Mouse (Mus musculus) kidney, postnatal 10 days (tissue): ENCODE measurements around the gene Cfap97.
A peak's percentile ranks its signal among the peaks of the same experiment; 100 is the strongest.
"Not testable (repeated sequence)": the region's sequence is repeated elsewhere in the genome, so short reads cannot be mapped to it uniquely, and the experiment has no call there.

Experiments used
- DNase-seq: peaks from one replicate; pipeline ENCODE4 v3.0.0; 2021; ENCODE audit warnings: mixed read lengths

Gene Cfap97

DNA sequence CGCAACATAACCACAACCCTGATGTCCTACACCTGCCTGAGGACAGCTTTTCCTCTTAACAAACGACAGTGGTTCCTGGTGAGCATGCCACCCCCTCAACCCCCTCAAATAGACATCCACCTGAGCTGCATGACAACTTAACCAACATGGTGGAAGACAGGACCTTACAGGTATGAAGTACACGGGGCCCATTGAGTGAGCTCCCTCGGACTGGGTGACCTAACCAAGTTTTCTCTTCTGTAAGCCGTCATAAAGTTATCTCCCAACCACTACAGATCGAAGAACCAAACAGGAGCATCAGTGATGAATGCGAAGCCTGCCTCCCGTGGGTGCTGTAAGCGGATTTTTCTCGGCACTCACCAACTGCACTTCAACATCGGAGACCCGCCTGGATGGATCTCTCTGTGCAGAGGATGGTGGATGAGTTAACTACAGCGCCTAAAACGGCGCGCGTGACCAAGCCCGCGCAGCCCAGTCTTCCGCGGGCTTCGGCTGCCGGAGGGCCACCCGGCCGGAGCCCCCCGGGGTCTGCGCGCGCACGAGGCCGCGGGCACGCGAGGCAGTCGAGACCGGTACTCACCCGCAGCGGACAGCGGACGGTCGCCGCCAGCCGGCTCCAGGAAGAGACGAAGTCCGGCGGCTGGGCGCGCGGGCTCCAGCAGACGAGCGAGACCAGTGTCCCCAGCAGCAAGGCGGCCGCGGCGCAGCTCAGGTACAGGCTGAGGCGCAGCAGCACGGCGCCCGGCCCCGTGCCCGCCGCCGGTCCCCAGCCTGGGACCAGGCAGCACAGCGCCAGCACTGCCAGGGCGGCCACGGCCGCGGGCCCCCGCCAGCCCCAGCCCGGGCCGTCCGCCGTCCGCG is at the start of gene Cfap97:
TSS of gene Cfap97 (plus strand) at position 570 of the 861 bp plus-strand sequence.
- peak; percentile 78 for DNase-seq

DNA sequence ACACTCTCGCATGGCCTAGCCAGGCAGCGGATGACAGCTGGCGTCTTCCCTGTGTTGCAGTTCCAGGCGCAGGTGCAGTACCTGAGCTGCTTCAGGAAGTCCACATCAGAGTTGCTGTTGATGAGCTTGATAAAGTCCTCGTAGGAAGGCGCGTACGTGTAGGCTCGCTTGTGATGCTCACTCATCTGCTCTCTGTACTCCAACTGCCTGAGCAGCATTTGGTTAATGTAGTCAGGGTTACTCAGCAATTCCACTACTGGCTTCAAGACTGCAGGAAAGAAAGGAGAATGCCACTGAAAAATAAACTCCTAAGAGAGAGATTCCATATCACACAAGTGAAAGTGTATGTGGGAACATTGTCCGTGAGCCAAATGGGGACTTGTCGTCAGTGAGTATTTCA is 48.1 kb upstream of the Cfap97 start:
- DNase-seq = no peak

DNA sequence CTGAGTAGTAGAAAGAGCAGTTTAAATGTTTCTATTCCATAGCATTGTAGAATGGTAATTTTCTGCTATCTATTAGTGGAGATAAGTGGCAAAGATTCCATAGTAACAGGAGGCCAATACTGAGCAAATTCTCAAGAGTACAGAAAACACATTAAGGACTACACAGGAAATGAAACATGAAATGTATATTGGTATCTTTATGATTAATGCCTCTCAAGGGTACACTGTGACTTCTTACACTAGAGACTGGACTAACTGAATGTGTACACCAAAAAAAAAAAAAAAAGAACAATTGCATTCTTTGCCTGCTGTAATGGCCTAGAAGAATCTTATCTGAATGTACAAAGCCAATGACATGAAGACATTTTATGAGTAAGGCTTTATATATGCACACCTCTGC is 43.9 kb upstream of the Cfap97 start:
- DNase-seq = no peak

DNA sequence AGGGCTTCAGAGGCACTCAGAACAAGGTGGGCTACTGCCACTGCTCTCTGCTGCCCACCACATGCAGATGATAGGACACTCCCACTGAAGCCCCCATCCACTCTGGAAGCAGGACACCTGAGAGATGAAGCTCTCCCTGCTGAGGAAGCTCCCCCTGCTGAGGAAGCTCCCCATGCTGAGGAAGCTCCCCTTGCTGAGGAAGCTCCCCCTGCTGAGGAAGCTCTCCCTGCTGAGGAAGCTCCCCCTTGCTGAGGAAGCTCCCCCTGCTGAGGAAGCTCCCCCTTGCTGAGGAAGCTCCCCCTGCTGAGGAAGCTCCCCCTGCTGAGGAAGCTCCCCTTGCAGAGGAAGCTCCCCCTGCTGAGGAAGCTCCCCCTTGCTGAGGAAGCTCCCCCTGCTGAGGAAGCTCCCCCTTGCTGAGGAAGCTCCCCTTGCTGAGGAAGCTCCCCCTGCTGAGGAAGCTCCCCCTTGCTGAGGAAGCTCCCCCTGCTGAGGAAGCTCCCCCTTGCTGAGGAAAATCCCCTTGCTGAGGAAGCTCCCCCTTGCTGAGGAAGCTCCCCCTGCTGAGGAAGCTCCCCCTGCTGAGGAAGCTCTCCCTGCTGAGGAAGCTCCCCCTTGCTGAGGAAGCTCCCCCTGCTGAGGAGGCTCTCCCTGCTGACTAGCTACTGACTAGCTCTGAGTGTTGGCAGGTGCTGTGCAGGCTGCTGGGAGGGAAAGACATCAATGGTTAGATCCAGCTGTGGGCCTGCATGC is 38.0 kb upstream of the Cfap97 start:
- not testable (repeated sequence) for DNase-seq

DNA sequence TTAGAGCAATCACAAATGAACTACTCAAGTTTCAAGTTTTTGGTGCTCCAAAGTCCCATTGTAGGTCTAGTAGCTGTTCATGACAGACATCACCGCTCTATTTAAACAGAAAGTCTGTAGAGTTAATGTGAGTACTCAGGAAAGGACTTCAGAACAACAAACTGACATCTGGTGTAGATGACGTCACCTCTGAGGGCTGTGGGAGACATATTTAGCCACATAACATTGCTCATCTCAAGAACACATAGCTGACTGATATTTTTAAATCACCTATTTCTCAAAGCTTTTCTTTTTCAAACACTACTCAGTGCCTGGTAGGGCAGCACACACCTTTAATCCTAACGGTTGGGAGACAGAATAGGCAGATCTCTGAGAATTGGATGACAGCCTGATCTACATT is 34.4 kb upstream of the Cfap97 start:
- DNase-seq = no peak

DNA sequence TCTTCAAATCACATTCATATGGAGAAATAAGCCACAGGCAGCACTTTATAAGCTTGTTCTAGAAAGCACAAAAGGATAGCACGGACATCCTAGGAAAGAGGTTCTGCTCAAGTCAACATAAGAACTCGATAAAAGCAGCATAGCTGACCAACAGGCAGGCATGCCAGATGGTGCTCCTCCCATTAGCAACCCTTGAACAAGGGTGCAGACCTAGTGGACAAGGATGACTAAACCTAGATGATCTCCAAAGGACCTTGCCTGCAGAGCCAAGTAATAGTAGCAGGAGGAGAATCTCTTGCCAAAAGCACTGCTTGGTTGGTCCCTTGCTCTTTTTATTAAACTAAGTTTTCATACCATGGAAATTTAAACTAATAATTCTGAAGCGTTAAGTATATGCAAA is 32.4 kb upstream of the Cfap97 start:
- no peak for DNase-seq

DNA sequence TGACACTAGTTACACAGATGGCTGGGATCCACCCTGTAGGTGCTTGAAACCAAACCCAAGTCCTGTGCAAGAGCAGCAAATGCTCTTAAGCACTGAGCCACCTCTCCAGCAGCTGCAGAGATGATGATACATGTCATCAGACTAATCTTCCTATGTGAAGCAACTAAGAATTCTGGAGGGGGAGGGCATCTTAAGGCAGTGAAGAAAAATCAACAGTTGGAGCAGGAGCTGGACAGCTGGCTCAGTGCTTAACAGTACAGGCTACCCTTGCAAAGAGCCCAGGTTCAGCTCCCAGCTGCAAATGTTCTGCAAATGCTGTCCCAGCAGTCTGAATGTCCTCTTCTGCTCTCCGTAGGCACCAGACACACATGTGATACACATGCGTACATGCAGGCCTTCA is 29.1 kb upstream of the Cfap97 start:
- no peak for DNase-seq

DNA sequence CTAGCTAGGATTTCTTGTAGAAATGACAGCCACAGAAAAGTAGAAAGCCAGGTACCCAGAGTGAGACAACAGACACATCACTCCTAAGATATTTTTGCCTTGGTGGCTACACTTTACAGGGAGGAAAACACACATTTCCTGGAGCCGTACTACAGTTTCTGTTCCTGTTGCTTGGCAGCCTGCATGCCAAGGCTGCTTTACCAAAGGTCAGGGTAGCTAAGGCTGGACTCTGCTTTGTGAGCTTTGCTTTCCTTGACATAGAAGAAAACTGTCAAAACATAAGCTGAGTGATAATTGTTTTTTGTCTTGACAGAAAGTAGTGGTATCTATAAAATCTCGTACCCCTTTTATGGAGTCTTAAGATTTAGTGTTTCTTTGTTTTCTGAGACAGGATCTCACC is 21.1 kb upstream of the Cfap97 start:
- no peak for DNase-seq

DNA sequence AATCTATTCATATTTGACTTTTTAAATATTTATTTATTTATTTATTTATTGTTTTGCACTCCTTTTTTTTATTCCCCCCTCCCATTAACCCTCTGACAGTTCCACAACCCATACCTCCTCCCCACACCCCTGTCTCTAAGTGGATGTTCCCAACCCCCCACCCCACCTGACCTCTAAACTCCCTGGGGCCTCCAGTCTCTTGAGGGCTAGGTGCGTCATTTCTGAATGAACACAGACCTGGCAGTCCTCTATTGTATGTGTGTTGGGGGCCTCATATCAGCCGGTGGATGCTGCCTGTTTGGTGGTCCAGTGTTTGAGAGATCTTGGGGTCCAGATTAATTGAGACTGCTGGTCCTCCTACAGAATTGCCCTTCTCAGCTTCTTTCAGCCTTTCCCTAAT is 16.0 kb upstream of the Cfap97 start:
- not testable (repeated sequence) for DNase-seq

DNA sequence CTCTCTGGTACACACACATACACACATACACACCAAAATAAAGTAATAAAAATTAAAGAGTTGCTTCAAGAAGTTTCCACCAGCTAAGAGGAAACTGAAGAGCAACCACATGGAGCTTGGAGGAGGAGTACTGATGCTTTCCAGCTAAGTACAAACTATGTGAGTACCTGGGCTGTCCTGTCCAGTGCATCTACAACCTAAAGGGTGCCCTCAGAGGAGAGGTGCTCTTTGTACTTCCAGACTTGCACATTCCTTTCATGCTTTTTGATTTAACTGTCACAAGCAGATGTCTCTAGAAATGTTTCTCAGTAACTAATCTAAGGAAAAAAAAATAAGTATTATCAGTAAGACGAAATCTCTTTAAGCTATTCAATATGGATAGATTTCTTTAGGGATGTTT is 14.2 kb upstream of the Cfap97 start:
- no peak for DNase-seq

DNA sequence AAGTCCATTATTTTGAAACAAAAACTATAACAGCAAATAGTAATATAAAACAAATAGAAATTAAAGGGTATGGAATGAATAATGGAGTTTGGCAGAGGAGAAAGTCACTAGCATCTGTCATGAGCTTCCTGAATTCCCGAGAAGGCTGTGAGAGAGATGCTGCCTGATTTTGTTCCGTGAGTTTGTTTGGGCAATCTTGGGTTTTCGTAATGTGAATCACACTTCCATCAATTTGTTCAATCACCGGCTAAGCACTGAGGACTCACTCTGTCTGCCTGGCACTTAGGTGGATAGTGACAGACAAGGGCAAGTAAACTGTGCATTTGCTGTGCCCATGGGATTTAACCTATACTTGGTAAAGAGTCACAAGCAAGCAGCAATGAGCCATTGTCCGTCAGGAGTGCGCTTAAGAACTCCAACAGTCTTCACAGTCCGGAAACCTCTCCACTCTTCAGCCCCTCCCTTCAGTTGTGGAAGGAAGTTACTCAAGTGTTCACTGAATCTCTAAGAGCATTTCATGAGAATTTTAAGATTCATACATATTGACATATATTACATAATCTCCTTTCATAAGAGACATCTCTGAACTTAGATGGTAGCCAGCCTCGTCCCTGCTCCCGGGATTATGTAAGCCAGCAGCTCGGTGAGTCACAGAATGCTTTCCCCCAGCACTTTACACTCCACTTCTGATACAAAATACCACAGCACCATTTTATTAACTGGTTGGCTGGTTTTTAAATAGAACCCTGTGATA is 13.6 kb upstream of the Cfap97 start:
- DNase-seq = no peak

DNA sequence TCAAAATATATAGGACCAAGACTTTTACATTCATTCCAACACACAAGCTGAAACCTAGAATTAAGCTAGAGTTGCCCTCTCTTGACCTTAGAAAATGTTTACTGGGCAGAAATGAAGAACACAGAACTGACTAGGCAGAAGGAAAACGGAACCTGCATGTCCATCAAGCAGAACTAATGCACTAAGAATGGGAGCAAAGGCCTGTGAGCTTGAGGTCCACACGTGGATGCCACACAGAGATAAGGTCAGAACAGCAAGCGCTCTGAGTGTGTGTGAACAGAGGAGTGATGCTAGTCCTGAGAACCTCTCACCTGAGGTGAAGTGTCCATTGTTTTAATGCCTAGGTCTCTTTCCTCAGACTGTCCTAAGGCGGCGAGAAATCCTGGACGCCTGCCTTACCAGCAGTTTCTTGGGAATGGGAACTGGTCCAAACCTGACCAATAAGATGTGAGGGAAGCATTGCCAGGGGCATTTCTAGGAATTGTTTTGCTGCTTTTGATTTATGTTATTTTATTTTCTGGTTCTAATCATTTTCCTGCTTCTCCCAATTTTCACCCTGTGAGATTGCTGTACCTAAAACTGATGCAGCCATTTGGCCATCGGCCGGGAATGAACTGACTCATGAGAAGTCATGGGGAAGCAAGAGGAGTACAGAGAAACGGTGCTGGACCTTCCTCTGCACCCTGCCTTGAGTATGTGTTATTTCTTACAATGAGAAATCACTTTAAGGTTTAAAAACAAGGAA is 11.0 kb upstream of the Cfap97 start:
- DNase-seq = no peak

DNA sequence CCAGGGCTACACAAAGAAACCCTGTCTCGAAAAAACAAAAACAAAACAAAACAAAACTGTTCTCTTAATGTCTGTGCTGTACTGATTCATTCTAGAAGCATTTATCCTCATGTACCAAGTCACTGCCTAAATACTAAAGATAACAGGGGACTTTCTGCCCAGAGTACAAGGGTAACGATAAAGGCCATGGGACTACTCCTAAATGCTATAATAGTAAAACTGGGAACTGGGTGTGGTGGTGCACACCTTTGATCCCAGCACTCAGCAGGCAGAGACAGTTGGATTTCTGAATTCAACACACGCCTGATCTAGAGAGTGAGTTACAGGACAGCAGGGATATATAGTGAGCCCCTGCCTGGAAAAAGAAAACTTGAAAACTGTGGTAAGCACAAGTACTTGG is 9.9 kb upstream of the Cfap97 start:
- no peak for DNase-seq

DNA sequence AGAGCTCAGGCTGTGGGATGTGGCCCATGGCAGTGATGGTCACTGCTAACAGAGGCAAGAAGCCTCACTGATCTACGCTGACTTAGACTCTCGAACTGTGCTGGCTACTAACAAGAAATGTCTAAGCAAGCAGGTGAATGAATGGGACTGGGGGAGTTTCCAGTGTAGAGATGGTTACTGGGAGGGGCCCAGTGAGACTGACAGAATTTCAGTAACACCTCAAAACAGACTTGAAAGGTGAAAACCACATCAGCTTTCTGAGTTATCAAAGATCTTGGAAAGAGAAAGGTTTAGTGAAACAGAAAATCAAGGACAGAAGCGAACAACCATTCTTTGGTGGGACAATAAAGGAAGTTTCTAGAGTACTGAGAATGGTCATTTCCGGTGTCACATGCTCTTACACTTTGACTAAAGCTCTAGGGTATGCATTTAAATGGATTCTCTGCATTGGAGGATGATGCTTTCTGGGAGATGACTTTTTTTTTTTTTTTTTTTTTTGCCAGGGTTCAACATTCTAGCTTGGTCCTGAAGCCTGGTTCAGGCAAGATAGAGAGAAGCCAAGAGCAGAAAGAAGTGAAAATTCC is 9.0 kb upstream of the Cfap97 start:
- no peak for DNase-seq

DNA sequence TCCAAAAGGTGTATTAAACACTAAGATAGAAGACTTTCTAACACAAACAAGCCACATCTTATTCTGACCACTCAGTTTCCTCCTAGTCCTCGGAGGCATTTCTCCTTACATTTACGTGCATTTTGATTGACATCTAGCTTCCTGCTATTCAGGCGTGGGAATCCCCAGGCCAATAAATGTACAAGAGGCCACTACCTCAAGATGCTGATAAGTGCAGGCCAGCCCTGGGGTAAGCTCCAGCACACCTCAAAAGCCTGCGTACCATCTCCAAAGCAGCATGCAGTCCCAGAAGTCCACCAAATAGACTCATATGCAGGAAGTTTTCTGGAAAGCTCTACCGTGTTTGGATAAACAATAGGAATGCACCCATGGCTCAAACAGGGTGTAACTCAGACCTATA is 8.1 kb upstream of the Cfap97 start:
- DNase-seq = no peak

DNA sequence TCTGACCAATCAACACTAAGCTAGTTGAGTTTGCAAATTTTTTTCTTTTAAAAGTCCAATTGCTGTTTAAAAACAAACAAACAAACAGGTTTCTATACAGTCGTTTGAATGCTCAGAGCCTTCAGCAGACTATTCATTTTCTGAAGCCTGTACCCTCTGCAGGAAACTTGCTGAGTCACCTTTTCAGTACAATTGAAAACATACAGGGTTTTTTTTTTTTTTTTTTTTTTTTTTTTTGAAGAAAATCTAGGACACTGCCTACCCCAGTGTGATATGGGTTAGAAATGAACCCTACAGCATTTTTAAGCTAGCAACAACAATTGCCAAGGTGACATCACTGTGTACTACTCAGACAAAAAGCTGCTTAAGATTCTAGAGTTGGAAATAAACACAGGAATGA is 7.6 kb upstream of the Cfap97 start:
- DNase-seq = no peak

DNA sequence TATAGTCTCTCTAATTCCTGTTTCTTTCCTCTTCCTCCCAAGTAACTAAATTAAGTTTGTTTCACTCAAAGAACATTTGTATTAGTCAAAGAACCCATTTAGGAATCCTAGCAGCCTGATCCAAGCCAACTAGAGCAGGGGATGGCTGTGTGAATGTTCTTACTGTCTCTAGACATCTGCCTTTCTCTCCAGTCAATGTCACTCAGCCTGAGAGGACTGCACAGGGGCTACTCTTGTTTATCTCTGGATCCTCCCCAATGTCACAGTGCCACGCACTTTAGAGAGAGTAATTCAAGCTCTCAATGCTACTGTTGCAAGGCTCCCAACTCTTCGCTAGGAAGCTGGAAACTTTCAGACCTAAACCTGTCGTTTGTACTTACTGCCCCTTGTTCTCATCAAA is 5.4 kb upstream of the Cfap97 start:
- DNase-seq = no peak

DNA sequence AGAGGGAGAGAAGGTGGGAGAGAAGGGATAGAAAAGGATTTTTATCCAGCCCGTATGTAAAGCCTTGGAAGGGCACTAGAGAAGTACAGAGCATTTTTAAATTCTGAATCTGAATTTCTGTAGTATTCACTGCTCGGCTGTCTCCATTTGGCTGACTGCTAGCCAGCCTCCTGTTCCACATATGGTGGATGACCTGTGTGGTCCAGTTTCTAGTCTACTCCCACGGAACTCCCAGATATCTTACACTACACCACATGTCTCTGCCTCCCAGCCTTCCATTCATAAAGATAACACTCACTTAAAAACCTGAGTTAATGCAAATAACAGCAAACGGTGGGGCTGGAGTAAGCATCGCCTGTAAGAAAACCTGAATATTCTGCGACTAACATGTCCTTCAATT is 2.3 kb upstream of the Cfap97 start:
- DNase-seq = no peak

DNA sequence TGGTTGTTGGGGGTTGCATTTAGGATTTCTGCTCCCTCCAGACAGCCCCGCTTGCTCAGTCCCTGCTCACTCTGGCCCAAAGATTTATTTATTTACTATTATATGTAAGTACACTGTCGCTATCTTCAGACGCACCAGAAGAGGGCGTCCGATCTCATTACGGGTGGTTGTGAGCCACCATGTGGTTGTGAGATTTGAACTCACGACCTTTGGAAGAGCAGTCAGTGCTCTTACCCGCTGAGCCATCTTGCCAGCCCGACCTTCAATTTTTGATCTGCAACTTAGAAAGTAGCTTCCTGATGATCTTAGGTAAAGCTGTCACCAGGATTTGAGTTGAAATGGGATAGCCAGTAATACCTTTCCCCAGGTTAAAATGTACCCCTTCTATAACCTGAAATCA is 1.8 kb upstream of the Cfap97 start:
- DNase-seq = no peak

DNA sequence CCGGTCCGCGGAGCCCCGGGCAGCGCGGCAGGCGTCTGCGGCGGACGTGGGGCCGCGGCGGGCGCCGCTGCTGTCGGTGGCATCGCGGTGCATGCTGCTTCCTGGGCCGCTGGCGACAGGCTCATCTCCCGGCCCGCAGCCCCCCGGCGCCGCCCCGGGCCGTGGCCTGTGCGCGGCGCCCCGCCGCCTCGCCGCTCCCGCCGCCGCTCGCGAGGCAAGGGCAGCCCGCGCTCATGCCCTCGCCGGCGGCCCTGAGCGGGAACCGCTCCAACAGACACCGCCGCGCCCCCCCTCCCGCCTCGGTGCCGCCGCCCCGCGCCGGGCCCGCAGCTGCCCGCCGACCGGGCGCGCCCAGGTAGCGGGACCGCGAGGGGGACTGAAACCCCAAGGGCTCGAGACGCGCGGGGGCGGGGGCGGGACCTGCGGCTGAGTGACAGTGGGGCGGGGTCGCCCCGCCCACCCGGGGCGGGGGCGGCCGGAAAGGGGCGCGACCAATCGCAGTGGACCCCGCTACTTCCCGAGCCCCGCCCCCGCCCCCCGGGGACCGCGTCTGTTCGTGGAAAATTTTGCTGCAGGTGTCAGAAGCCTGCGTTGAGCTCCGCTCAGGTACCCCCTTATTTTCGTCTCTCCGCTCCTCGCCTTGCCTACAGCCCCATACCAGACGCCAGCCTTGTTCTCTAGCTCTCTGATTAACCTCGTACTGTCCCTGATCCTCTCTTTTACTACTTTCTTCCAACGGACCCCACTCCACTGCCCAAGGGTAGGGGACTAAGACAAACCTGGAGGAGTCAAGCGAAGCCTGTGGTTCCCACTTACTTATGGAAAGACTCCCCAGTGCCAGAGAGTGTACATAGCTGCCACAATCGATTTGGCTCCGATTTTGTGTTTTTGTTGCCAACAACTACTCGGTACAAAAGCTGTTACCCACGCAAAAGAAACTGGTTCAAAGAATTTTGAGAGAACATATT is 777 bp downstream of the Cfap97 start, which contains the start of gene Snx25:
TSS of gene Snx25 (minus strand) at position 96 of the 968 bp plus-strand sequence.
- DNase-seq = peak; percentile 94

DNA sequence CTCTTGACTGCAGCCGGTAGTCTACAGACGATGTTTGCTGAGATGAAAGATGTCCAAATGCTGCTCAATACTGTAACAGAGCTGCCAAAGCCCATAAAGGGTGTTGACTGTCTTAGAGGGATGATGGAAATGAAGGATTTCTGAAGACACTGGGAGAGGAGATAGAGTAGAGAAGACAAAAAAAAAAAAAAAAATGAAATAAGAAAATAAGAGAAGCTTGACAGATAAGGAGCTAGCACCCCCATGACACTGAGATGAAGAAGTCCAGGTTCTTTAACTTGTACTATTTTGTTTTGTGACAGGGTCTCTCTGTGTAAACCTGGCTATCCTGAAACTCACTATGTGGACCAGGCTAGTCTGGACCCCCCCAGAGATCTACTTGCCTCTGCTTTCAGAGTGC is 1.5 kb downstream of the Cfap97 start:
- no peak for DNase-seq
